Mouse (Mus musculus): ENCODE measurements around the gene Rasal3. TPM values are rescaled to one million over a fixed set of nuclear protein-coding genes. Genes with fewer than 3 reads are reported as not detected.

Gene Rasal3
- polyA plus RNA-seq, 1 experiment from 2014 or later: 0.63 TPM

DNA sequence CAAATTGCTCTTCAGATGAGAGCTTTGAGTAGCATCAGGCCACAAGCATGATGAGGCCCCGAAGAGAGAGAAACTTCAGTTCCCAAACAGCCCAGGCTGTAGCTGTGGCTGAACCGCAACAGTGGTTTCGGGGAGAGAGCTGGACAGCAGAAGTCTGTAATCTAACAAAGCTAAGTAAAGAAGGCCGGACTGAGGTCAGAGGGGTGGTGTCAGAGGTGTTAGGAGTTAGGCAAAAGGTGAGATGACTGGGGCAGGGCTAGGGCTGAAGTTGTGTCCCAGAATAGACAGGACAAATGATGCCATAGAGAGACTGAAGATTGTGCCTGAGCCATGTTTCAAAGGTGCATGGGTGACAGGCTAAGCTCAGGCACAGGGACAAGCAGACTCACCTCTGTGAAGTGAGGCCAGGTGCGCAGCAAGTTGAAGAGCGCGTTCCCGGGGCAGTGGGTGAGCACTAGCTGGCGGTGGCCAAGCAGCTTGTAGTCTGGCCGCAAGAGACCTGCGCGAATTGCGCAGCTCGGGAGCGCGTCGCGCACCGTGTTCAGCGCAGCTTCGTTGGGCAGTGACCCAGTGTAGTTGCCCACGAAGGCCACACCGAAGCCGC lies 12.1 kb upstream of the Rasal3 start:
- no peak overlapping the region for H3K4me2 ChIP-seq (ENCODE audit: low read depth, low read length)
- no peak overlapping the region for H3K9ac ChIP-seq (replicated peaks; ENCODE audit: low read length)
- peaks cover 3% of the 10 kb centered on the region; the same call in 1 of the 2 replicates for H3K27me3 ChIP-seq (ENCODE audit: control insufficient read depth, insufficient read depth, low read length)
- WGBS: 37% methylated on average over 24 of the region's 24 CpGs
- no peak overlapping the region for H3K4me3 ChIP-seq (ENCODE audit: low read depth, low read length)
- no peaks in the 10 kb centered on the region for H3K9me3 ChIP-seq (replicated peaks; ENCODE audit: control insufficient read depth, low read length)
- ATAC-seq (replicated peaks; ENCODE audit: insufficient number of reproducible peaks, low FRiP score, low TSS enrichment, low read depth) (no peak), DNase-seq (ENCODE audit: low spot score) (no peak)
- no peaks in the 10 kb centered on the region for H3K36me3 ChIP-seq (replicated peaks; ENCODE audit: control insufficient read depth, insufficient read depth, low read depth, low read length)
- no peaks in the 10 kb centered on the region for H3K4me1 ChIP-seq (ENCODE audit: control insufficient read depth, insufficient read depth, low read length)
- H3K27ac ChIP-seq (replicated peaks; ENCODE audit: low read depth, low read length): no peak overlapping the region

DNA sequence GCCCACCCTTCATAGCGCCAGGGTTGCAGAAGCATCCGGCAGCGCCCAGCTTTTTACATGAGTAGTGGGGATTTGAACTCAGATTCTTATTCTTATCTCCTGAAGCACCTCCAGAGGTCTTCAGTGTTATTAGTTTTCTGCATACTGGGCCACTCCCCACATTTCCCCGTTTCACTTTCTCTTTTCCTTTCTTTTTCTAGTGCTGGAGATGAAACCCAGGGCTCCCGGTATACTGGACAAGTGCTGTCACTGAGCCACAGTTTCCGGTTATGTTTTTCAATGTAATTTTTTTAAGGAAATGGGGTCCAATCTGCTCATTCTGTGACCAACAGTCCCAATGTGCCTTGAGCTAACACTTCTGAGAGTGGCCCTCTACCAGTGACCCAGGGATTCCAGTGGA lies 8.5 kb upstream of the Rasal3 start:
- no peak for DNase-seq (ENCODE audit: low spot score)
- Histone ChIP-seq H3K4me3 (ENCODE audit: low read depth, low read length) (no peak overlapping the region), H3K4me1 (ENCODE audit: control insufficient read depth, insufficient read depth, low read length) (no peaks in the 10 kb centered on the region), H3K27me3 (ENCODE audit: control insufficient read depth, insufficient read depth, low read length) (peaks cover 3% of the 10 kb centered on the region; the same call in 1 of the 2 replicates), H3K4me2 (ENCODE audit: low read depth, low read length) (no peak overlapping the region), H3K36me3 (replicated peaks; ENCODE audit: control insufficient read depth, insufficient read depth, low read depth, low read length) (no peaks in the 10 kb centered on the region), H3K9ac (replicated peaks; ENCODE audit: low read length) (no peak overlapping the region), H3K27ac (replicated peaks; ENCODE audit: low read depth, low read length) (no peak overlapping the region), H3K9me3 (replicated peaks; ENCODE audit: control insufficient read depth, low read length) (no peaks in the 10 kb centered on the region)
- no peak for ATAC-seq (replicated peaks; ENCODE audit: insufficient number of reproducible peaks, low FRiP score, low TSS enrichment, low read depth)
- WGBS: 89% methylated on average over 6 of the region's 6 CpGs

DNA sequence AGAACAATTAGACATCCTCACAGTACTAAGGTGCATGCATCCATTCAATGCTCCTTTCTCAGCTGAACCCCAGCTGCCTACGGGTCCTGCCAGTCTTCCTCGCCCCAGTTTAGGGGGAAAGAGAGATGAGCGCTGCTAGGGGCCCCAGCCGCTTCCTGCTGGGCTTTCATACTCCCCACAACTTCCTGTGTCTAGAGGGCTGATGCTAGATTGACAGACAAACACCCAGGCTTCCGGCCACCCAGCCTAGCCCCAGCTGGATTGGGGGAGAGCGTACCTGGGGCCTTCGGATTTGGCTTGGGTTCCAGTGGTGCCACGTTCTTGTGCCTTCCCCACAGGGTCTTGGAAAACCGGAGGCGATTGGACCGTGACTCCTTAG lies 615 bp downstream of the Rasal3 start:
- WGBS: 76% methylated on average over 11 of the region's 11 CpGs
- Histone ChIP-seq H3K27me3 (ENCODE audit: control insufficient read depth, insufficient read depth, low read length) (peaks cover 6% of the 10 kb centered on the region), H3K36me3 (replicated peaks; ENCODE audit: control insufficient read depth, insufficient read depth, low read depth, low read length) (no peaks in the 10 kb centered on the region), H3K4me3 (ENCODE audit: low read depth, low read length) (no peak overlapping the region), H3K9ac (replicated peaks; ENCODE audit: low read length) (no peak overlapping the region), H3K4me1 (ENCODE audit: control insufficient read depth, insufficient read depth, low read length) (no peaks in the 10 kb centered on the region), H3K9me3 (replicated peaks; ENCODE audit: control insufficient read depth, low read length) (no peaks in the 10 kb centered on the region), H3K4me2 (ENCODE audit: low read depth, low read length) (no peak overlapping the region), H3K27ac (replicated peaks; ENCODE audit: low read depth, low read length) (no peak overlapping the region)
- ATAC-seq (replicated peaks; ENCODE audit: insufficient number of reproducible peaks, low FRiP score, low TSS enrichment, low read depth) (no peak), DNase-seq (ENCODE audit: low spot score) (no peak)

DNA sequence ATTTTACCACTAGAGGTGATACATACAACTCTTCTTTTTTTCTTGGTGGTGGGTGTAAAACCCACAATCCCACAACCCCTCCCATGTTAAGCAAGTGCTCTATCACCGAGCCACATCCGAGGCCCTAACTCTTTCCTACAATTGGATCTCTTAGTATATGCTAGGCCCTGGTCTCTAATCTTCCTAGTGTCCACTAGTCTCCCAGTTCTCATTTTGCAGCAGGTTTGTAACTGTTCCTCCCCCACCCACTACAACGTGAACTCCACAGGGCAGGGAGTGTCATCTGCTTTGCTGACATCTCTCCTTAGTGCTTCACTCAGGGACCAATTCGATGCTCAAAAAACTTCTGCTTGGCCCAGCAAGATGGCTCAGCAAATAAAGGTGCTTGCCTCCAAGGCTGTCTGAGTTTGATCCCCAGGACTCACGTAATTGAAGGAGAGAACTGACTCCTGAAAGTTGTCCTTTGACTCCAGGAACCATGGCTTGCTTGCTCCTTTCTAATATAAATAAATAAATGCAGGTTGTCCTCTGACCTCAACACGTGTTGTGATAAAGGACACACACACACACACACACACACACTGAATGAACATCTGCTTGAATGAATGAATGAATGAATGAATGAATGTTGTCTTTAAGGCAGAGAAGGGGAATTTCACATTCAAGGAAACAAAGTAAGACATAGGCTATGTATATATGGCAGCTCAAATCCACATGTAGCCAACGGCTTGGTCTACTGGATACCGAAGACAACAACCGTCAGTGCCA lies 1.2 kb downstream of the Rasal3 start:
- peaks cover 11% of the 10 kb centered on the region for H3K27me3 ChIP-seq (ENCODE audit: control insufficient read depth, insufficient read depth, low read length)
- no peak overlapping the region for H3K27ac ChIP-seq (replicated peaks; ENCODE audit: low read depth, low read length)
- ATAC-seq (replicated peaks; ENCODE audit: insufficient number of reproducible peaks, low FRiP score, low TSS enrichment, low read depth) (no peak), DNase-seq (ENCODE audit: low spot score) (no peak)
- H3K4me2 ChIP-seq (ENCODE audit: low read depth, low read length): no peak overlapping the region
- 84% methylated on average over 9 of the region's 9 CpGs for WGBS
- H3K9ac ChIP-seq (replicated peaks; ENCODE audit: low read length): no peak overlapping the region
- H3K9me3 ChIP-seq (replicated peaks; ENCODE audit: control insufficient read depth, low read length): no peaks in the 10 kb centered on the region
- no peak overlapping the region for H3K4me3 ChIP-seq (ENCODE audit: low read depth, low read length)
- H3K4me1 ChIP-seq (ENCODE audit: control insufficient read depth, insufficient read depth, low read length): no peaks in the 10 kb centered on the region
- no peaks in the 10 kb centered on the region for H3K36me3 ChIP-seq (replicated peaks; ENCODE audit: control insufficient read depth, insufficient read depth, low read depth, low read length)

DNA sequence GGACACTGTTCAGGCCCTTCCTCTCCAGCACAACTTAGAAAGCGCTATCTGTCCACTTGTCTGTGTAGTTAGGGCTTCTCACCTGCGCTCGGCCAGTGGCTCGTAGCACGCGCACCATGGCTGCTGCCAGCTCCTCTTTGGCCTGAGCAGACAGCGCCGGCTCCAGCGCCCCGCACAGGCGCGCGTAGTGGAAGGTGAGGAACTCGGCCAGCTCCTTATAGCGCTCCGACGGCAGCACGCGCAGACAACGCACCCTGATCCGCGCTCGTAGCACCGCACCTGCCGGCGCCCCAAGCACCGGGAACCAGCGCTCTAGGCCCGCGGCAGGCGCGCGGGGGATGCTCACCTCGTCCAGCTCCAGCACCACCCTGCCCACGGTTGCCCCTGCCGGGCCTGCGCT lies 7.1 kb downstream of the Rasal3 start:
- no peak overlapping the region for H3K27ac ChIP-seq (replicated peaks; ENCODE audit: low read depth, low read length)
- no peaks in the 10 kb centered on the region for H3K9me3 ChIP-seq (replicated peaks; ENCODE audit: control insufficient read depth, low read length)
- no peaks in the 10 kb centered on the region for H3K4me1 ChIP-seq (ENCODE audit: control insufficient read depth, insufficient read depth, low read length)
- H3K27me3 ChIP-seq (ENCODE audit: control insufficient read depth, insufficient read depth, low read length): peaks cover 54% of the 10 kb centered on the region
- H3K36me3 ChIP-seq (replicated peaks; ENCODE audit: control insufficient read depth, insufficient read depth, low read depth, low read length): no peaks in the 10 kb centered on the region
- DNase-seq (ENCODE audit: low spot score) (no peak), ATAC-seq (replicated peaks; ENCODE audit: insufficient number of reproducible peaks, low FRiP score, low TSS enrichment, low read depth) (no peak)
- 4% methylated on average over 37 of the region's 37 CpGs for WGBS
- H3K4me3 ChIP-seq (ENCODE audit: low read depth, low read length): peak overlapping the region; percentile 20
- peak overlapping the region; percentile 38 for H3K4me2 ChIP-seq (ENCODE audit: low read depth, low read length)
- H3K9ac ChIP-seq (replicated peaks; ENCODE audit: low read length): no peak overlapping the region

DNA sequence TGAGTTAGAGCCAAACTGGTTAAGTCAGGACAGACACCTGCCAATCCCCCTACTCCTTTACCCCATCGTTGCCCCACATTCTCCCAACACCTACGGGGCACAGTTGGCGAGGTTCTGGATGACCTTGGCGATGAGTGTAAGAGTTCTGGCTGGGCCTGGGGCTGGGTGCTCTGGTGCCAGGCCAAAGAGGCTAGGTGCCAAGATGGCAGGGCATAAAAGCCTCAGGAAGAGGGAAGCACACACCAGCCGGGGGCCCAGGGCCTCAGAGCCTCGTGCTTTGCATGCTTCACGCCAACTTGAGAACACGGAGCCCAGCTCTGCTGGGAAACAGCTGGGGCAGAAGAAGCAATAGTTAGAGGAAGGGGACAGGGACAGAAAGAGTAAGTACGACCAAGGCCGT lies 9.4 kb downstream of the Rasal3 start:
- H3K27ac ChIP-seq (replicated peaks; ENCODE audit: low read depth, low read length): no peak overlapping the region
- DNase-seq (ENCODE audit: low spot score) (no peak), ATAC-seq (replicated peaks; ENCODE audit: insufficient number of reproducible peaks, low FRiP score, low TSS enrichment, low read depth) (no peak)
- no peaks in the 10 kb centered on the region for H3K4me1 ChIP-seq (ENCODE audit: control insufficient read depth, insufficient read depth, low read length)
- peaks cover 57% of the 10 kb centered on the region for H3K27me3 ChIP-seq (ENCODE audit: control insufficient read depth, insufficient read depth, low read length)
- no peaks in the 10 kb centered on the region for H3K9me3 ChIP-seq (replicated peaks; ENCODE audit: control insufficient read depth, low read length)
- no peak overlapping the region for H3K9ac ChIP-seq (replicated peaks; ENCODE audit: low read length)
- H3K4me3 ChIP-seq (ENCODE audit: low read depth, low read length): no peak overlapping the region
- WGBS: 89% methylated on average over 10 of the region's 10 CpGs
- no peak overlapping the region for H3K4me2 ChIP-seq (ENCODE audit: low read depth, low read length)
- no peaks in the 10 kb centered on the region for H3K36me3 ChIP-seq (replicated peaks; ENCODE audit: control insufficient read depth, insufficient read depth, low read depth, low read length)

DNA sequence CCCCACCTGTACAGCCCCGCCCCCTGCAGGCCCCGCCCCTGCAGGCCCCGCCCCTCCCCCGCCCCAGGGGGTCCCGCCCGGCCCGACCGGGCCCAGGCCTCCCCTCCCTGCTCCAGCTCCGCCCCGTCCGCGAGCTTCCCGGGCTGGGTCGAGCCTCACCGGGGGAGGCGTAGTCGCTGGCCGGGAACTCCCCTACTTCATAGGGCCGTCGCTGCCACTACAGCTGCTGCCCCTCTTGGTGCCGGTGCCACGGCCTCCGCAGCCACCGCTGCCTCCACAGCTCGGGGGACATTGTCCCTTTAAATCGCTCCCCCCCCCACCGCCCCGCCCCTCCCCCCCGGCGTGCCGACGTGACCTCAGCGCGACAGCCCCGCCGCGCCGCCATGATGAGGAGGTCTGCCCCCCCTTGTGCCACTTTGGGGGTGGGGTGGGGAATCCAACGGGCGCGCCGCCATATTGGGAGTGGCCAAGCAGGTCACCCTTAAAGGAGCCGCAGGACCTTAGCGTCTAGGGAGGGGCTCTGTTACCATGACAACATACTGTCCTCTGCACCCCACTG lies 14.2 kb downstream of the Rasal3 start, which contains the start of gene Wiz:
TSS of gene Wiz (minus strand) at position 339 of the 559 bp plus-strand sequence.
- no peaks in the 10 kb centered on the region for H3K9me3 ChIP-seq (replicated peaks; ENCODE audit: control insufficient read depth, low read length)

More for the DNA sequence above, 14.2 kb downstream of the Rasal3 start, which contains the start of gene Wiz:
- 1% methylated on average over 20 of the region's 44 CpGs for WGBS
- Histone ChIP-seq H3K27ac (replicated peaks; ENCODE audit: low read depth, low read length) (peak within 1 kb of the TSS; percentile 59), H3K9ac (replicated peaks; ENCODE audit: low read length) (peak within 1 kb of the TSS; percentile 79), H3K36me3 (replicated peaks; ENCODE audit: control insufficient read depth, insufficient read depth, low read depth, low read length) (no peaks in the 10 kb centered on the region), H3K4me1 (ENCODE audit: control insufficient read depth, insufficient read depth, low read length) (no peaks in the 10 kb centered on the region), H3K27me3 (ENCODE audit: control insufficient read depth, insufficient read depth, low read length) (peaks cover 26% of the 10 kb centered on the region), H3K4me2 (ENCODE audit: low read depth, low read length) (peak within 1 kb of the TSS; percentile 97), H3K4me3 (ENCODE audit: low read depth, low read length) (peak within 1 kb of the TSS; percentile 73)
- ATAC-seq (replicated peaks; ENCODE audit: insufficient number of reproducible peaks, low FRiP score, low TSS enrichment, low read depth) (peak; percentile 82), DNase-seq (ENCODE audit: low spot score) (peak; percentile 94)

Data from embryonic facial prominence, embryonic 11.5 days (tissue).